Mouse (Mus musculus): ENCODE measurements around the gene Gpcpd1. TPM values are rescaled to one million over a fixed set of nuclear protein-coding genes. Genes with fewer than 3 reads are reported as not detected.
A peak's percentile ranks its signal among the peaks of the same experiment; 100 is the strongest.
"Not testable (repeated sequence)": the region's sequence is repeated elsewhere in the genome, so short reads cannot be mapped to it uniquely, and the experiment has no call there.

Gene Gpcpd1
- polyA plus RNA-seq, 1 experiment from 2014 or later, result 12.6 TPM

GRCm38 (mm10) chr2:132603706-132604105 lies 16.2 kb upstream of the Gpcpd1 start:
- no peaks in the 10 kb centered on the region for H3K27me3 ChIP-seq
- POLR2A ChIA-PET, result no interaction called here
- DNase-seq (ENCODE audit: low read depth, low spot score), result no peak
- no peak for ATAC-seq
- TF ChIP-seq CTCF (IDR thresholded peaks at IDR 0.05), result no peak
- CTCF ChIA-PET, result no interaction called here
- in situ Hi-C loops (cut with MboI; ENCODE audit: low pct_unique_long_range_greater_than_20kb), result no loop called here

GRCm38 (mm10) chr2:132601777-132602176 lies 14.2 kb upstream of the Gpcpd1 start:
- H3K27me3 ChIP-seq, result no peaks in the 10 kb centered on the region
- ATAC-seq, result no peak
- no peak for TF ChIP-seq CTCF (IDR thresholded peaks at IDR 0.05)
- ChIA-PET POLR2A (no interaction called here), CTCF (no interaction called here)
- DNase-seq (ENCODE audit: low read depth, low spot score), result no peak
- in situ Hi-C loops (cut with MboI; ENCODE audit: low pct_unique_long_range_greater_than_20kb), result no loop called here

DNA sequence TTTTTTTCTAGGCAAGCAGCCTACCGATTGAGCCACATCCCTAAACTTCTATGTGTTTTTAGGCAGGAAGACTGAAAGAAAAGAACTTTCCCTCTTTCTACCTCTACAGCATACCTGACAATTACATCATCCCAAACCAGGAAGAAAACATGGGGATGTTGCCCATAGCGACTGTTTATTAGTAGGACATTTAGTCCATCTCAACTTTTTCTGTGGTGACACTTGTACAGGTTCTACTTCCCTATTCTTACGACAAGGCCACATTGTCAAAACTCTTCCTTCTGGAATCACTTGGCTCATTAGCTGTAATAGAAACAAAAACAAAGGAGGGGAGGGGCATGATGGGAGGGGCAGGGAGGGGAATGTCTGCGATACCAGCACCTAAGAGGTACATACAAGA lies 12.6 kb upstream of the Gpcpd1 start:
- TF ChIP-seq CTCF (IDR thresholded peaks at IDR 0.05), result no peak
- ATAC-seq, result no peak
- ChIA-PET POLR2A (interaction anchor here (1.2 to 1.5 kb wide), 2 partner anchors 23 kb away, joined by 3 read pairs; no protein-coding TSS in a partner anchor), CTCF (no interaction called here)
- DNase-seq (ENCODE audit: low read depth, low spot score), result no peak
- in situ Hi-C loops (cut with MboI; ENCODE audit: low pct_unique_long_range_greater_than_20kb), result no loop called here
- H3K27me3 ChIP-seq, result no peaks in the 10 kb centered on the region

- DNase-seq (ENCODE audit: low read depth, low spot score) (no peak), ATAC-seq (peak; percentile 89)
- CTCF ChIA-PET, result no interaction called here
- no peaks in the 10 kb centered on the region for H3K27me3 ChIP-seq
- in situ Hi-C loops (cut with MboI; ENCODE audit: low pct_unique_long_range_greater_than_20kb), result no loop called here
- POLR2A ChIA-PET, result interaction anchor here (0.5 to 1.5 kb wide), 4 partner anchors 17 to 648 kb away, joined by 3 to 7 read pairs (median 3); no protein-coding TSS in a partner anchor
- TF ChIP-seq CTCF (IDR thresholded peaks at IDR 0.05), result no peak
These were observed 11.6 kb upstream of the Gpcpd1 start for GRCm38 (mm10) chr2:132599127-132599526.

DNA sequence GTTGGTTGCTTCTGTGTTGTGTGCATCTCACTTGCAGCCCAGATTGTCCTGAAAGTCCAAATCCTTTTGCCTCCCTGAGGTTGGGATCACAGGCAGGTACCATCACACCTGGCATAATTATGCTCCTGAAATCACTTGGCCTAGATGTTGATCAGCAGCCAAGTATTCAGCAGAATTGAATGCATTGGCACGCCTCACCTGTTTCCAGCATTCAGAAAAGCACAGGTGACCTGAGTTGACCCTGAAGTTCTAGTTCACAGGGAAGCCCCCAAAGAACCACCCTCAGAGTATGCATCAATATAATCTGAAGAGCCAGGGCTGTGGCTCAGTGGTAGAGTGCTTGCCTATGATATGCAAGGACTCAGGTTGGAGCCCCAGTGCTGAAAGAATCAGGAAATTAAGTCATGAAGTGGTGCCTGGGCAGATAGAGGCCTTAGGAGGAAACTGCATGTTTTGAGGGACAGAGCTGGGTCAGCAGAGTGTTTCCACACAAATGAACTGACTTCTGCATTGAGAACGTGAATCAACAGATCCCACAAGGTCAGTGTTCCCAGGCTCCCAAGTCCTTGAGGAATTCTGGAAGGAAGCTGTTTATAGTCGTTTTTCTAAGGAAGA lies 10.4 kb upstream of the Gpcpd1 start:
- H3K27me3 ChIP-seq, result no peaks in the 10 kb centered on the region
- ATAC-seq (no peak), DNase-seq (ENCODE audit: low read depth, low spot score) (no peak)
- no peak for TF ChIP-seq CTCF (IDR thresholded peaks at IDR 0.05)
- ChIA-PET POLR2A (no interaction called here), CTCF (no interaction called here)
- in situ Hi-C loops (cut with MboI; ENCODE audit: low pct_unique_long_range_greater_than_20kb), result no loop called here

DNA sequence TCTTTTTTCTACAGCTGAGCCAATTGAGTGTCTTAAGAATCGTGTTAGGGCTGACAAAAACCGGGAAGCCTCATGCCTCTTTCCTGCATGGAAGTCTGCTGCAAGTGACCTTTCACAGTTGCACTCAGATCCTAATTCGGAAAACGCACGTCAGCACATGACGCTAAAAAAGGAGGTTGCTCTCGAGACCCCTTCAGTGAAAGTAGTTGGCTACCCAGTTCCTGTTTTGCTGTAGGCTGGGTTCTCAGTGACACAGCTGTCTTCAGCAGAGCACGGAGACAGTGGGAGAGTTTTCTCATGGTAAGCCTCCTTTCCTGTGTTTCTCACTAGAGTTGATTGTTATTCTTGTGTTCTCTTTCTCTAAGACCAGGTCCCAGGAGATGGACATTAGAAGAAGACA lies 9.7 kb upstream of the Gpcpd1 start:
- DNase-seq (ENCODE audit: low read depth, low spot score), result no peak
- ATAC-seq, result no peak
- ChIA-PET POLR2A (no interaction called here), CTCF (no interaction called here)
- no peaks in the 10 kb centered on the region for H3K27me3 ChIP-seq
- in situ Hi-C loops (cut with MboI; ENCODE audit: low pct_unique_long_range_greater_than_20kb), result no loop called here
- no peak for TF ChIP-seq CTCF (IDR thresholded peaks at IDR 0.05)

DNA sequence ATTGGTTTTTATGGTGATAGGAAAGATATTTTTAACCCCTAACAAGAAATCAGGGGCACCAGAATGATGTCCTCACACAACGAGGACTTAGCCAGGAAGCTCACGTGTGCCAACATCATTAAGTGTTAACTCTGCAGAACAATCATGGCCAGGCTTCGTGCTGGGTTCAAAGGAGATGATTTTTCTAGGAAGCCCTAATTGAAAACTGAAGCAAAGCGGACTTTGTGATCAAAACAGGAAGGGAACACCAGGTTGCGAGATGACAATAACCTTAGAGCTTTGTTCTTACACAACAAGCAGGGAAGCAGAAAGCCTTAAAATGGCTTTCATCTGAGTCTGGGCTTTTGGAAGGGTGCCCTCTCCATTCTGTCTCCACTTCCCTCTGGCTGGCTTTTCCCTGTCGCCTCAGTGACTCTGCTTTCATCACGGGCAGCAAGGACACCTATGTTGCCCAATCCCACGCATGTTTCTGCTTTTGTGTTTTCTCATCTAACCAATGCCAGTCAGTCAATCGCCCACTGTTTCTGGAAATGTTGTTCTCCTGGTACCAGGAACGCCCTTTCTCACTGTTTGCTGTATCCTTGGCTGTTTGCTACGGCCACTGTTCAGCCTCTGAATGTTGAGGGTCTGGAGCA lies 8.2 kb upstream of the Gpcpd1 start:
- ATAC-seq (no peak), DNase-seq (ENCODE audit: low read depth, low spot score) (no peak)
- no peak for TF ChIP-seq CTCF (IDR thresholded peaks at IDR 0.05)
- H3K27me3 ChIP-seq, result no peaks in the 10 kb centered on the region
- in situ Hi-C loops (cut with MboI; ENCODE audit: low pct_unique_long_range_greater_than_20kb), result no loop called here
- CTCF ChIA-PET, result no interaction called here
- POLR2A ChIA-PET, result no interaction called here

GRCm38 (mm10) chr2:132592126-132592525 lies 4.6 kb upstream of the Gpcpd1 start:
- no peak for DNase-seq (ENCODE audit: low read depth, low spot score)
- no peaks in the 10 kb centered on the region for H3K27me3 ChIP-seq
- no peak for ATAC-seq
- in situ Hi-C loops (cut with MboI; ENCODE audit: low pct_unique_long_range_greater_than_20kb), result no loop called here
- POLR2A ChIA-PET, result no interaction called here
- CTCF ChIA-PET, result interaction anchor here (1.1 to 1.3 kb wide), 2 partner anchors 9 to 20 kb away, joined by 3 read pairs; no protein-coding TSS in a partner anchor
- no peak for TF ChIP-seq CTCF (IDR thresholded peaks at IDR 0.05)

GRCm38 (mm10) chr2:132591579-132591978 lies 4.0 kb upstream of the Gpcpd1 start:
- POLR2A ChIA-PET; H3K27me3 ChIP-seq; in situ Hi-C loops (cut with MboI; ENCODE audit: low pct_unique_long_range_greater_than_20kb); ATAC-seq; DNase-seq (ENCODE audit: low read depth, low spot score): not testable (repeated sequence)
- CTCF ChIA-PET, result interaction anchor here (1.3 to 1.9 kb wide), 2 partner anchors 8 to 11 kb away, joined by 3 to 7 read pairs; no protein-coding TSS in a partner anchor

DNA sequence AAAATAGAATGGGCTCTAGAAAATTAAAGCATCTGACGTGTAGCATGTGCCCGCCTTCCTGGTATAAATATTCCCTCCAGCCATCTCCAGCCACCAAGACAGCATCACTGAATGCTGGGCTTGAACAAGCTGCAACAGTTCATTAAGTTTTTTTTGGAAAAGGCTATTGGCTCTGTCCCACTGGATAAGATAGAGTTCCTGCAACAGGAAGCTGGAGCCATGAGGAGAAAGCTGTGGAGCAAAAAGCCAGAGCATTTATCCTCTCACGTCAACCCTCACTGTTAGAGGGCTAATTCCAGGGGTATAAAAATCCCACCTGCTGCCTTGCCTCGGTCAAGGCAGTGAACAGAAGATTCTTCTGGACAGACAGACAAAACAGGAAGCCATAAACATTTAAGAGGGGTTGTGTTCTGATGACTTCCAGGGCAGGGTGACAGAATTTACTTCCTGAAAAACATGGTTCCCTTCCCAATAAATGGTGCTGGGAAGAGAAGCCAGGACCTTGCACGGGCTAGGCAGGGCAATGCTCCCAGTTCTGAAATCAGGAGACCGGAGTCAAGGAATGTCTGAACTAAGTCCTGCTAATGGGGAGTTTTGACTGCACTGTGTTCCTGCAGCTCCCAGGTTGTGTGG lies 2.5 kb upstream of the Gpcpd1 start:
- TF ChIP-seq CTCF (IDR thresholded peaks at IDR 0.05), result no peak
- POLR2A ChIA-PET, result no interaction called here
- CTCF ChIA-PET, result interaction anchor here (1.9 kb wide), 1 partner anchor 10 kb away, joined by 7 read pairs; no protein-coding TSS in a partner anchor
- in situ Hi-C loops (cut with MboI; ENCODE audit: low pct_unique_long_range_greater_than_20kb), result no loop called here
- no peaks in the 10 kb centered on the region for H3K27me3 ChIP-seq
- DNase-seq (ENCODE audit: low read depth, low spot score) (no peak), ATAC-seq (no peak)

GRCm38 (mm10) chr2:132586006-132586405 lies 1.5 kb downstream of the Gpcpd1 start:
- in situ Hi-C loops (cut with MboI; ENCODE audit: low pct_unique_long_range_greater_than_20kb), result no loop called here
- no peak for TF ChIP-seq CTCF (IDR thresholded peaks at IDR 0.05)
- H3K27me3 ChIP-seq, result no peaks in the 10 kb centered on the region
- DNase-seq (ENCODE audit: low read depth, low spot score) (no peak), ATAC-seq (no peak)
- ChIA-PET POLR2A (no interaction called here), CTCF (no interaction called here)
